Mouse (Mus musculus) limb, embryonic 12.5 days (tissue): Measurements from ENCODE around the gene Tnfrsf18. TPM values are rescaled to one million over a fixed set of nuclear protein-coding genes. Genes with fewer than 3 reads are reported as not detected.
A peak's percentile ranks its signal among the peaks of the same experiment; 100 is the strongest.

Experiments
- ATAC-seq: fragments of 200-750 bp; cut with Nextera tagmentation; 2 replicates; pipeline ENCODE4 v1.8.0; 2017; ENCODE audit warnings: low read depth, moderate TSS enrichment; ENCODE audit not compliant: insufficient number of reproducible peaks, insufficient read depth, low FRiP score, low TSS enrichment
- H3K27ac ChIP-seq: fragments of 300-500 bp; sonication (generic); 2 replicates; pipeline ENCODE4 v1.5.1; 2016; ENCODE audit warnings: mild to moderate bottlenecking, moderate library complexity
- H3K27me3 ChIP-seq: fragments of 300-500 bp; sonication (generic); 2 replicates; pipeline ENCODE4 v1.6.1; 2016; ENCODE audit warnings: mild to moderate bottlenecking, moderate library complexity
- H3K36me3 ChIP-seq: fragments of 300-500 bp; sonication (generic); 2 replicates; pipeline ENCODE4 v1.6.1; 2016; ENCODE audit warnings: mild to moderate bottlenecking, moderate library complexity
- H3K4me1 ChIP-seq: fragments of 300-500 bp; sonication (generic); replicated peaks from 2 replicates; pipeline ENCODE4 v1.6.1; 2016
- H3K4me2 ChIP-seq: fragments of 300-500 bp; sonication (generic); 2 replicates; pipeline ENCODE4 v1.6.1; 2016; ENCODE audit warnings: mild to moderate bottlenecking, moderate library complexity
- H3K4me3 ChIP-seq: fragments of 300-500 bp; sonication (generic); replicated peaks from 2 replicates; pipeline ENCODE4 v1.5.1; 2016; ENCODE audit warnings: mild to moderate bottlenecking
- H3K9ac ChIP-seq: fragments of 300-500 bp; sonication (generic); replicated peaks from 2 replicates; pipeline ENCODE4 v1.6.1; 2016; ENCODE audit warnings: mild to moderate bottlenecking, moderate library complexity
- H3K9me3 ChIP-seq: fragments of 300-500 bp; sonication (generic); 2 replicates; pipeline ENCODE4 v1.6.1; 2016; ENCODE audit warnings: mild to moderate bottlenecking, moderate library complexity
- whole genome bisulfite sequencing: fragments of 180-500 bp; shearing (Covaris S2); methylation state at CpG from one replicate; pipeline ENCODE4 v1.1.7; 2016; 5-methylcytosine and 5-hydroxymethylcytosine counted together
- polyA plus RNA-seq: library from polyadenylated mRNA; unstranded; fragments of >200 nt; fragmentation: Nextera tagmentation; extraction: Ambion mirVana; gene quantifications from 2 replicates; pipeline ENCODE4 v1.2.1, GENCODE M21; 2016

Gene Tnfrsf18
- 1.8 and 1.9 TPM in 2 replicates for polyA plus RNA-seq

DNA sequence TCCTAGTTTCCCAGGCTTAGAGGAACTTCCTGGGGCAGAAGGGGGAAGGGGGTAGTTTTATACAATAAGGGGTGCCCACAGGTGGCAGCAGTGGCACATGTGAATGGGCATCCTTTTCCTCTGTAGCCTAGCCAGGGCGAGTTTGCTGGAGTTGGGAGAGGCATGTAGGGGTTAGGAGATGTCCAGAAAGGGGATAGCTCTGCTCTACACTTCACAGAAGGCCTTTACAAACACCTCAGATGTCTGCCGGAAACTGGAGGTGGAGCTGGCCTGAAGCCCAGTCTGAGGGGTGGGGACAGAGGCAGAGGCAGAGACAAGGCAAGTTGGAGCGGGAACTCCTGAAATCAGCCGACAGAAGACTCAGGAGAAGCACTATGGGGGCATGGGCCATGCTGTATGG, at the start of gene Tnfrsf18:
Gene Tnfrsf18, plus strand, starts transcription at position 152 of the 400 bp plus-strand sequence.
- Histone ChIP-seq H3K9me3 (no peaks in the 10 kb centered on the region), H3K27me3 (no peaks in the 10 kb centered on the region), H3K4me1 (peaks cover 9% of the 10 kb centered on the region), H3K9ac (no peak within 1 kb of the TSS), H3K36me3 (peaks cover 41% of the 10 kb centered on the region), H3K4me3 (no peak within 1 kb of the TSS), H3K27ac (no peak within 1 kb of the TSS), H3K4me2 (no peak within 1 kb of the TSS)
- WGBS, result 55% methylated on average over 4 of the region's 4 CpGs
- ATAC-seq, result no peak

DNA sequence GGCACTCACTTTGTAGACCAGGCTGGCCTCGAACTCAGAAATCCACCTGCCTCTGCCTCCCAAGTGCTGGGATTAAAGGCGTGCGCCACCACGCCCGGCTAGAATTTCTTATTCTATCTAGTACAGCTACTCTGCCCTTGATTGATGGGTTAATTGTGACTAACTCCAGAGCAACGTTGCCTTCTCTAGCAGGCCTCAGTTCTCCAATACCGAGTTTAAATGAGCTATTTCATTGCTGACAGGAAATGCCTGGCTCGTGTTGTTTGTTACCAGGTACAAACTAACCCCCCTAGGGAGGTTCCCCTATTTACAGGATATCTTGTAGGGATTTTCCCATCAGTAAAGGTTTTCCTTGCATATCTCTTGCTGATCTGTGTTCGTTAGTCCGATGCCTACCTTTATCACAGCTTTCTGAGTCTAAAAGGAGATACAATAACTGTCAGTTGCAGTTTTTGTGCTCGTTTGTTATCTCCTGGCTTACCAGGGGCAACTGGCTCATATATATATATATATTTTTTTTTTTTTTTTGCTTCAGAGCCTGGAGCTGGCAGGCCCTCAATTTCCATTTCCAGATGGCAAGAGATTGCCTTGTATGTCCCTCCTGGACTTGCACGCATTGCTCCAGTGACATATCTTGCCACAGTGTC, 44.4 kb upstream of the Tnfrsf18 start:
- Histone ChIP-seq H3K4me2 (no peak overlapping the region), H3K9ac (no peak overlapping the region), H3K4me3 (no peak overlapping the region), H3K9me3 (no peaks in the 10 kb centered on the region), H3K27me3 (no peaks in the 10 kb centered on the region), H3K27ac (no peak overlapping the region), H3K36me3 (no peaks in the 10 kb centered on the region), H3K4me1 (no peaks in the 10 kb centered on the region)
- WGBS, result 72% methylated on average over 12 of the region's 12 CpGs
- ATAC-seq, result no peak

DNA sequence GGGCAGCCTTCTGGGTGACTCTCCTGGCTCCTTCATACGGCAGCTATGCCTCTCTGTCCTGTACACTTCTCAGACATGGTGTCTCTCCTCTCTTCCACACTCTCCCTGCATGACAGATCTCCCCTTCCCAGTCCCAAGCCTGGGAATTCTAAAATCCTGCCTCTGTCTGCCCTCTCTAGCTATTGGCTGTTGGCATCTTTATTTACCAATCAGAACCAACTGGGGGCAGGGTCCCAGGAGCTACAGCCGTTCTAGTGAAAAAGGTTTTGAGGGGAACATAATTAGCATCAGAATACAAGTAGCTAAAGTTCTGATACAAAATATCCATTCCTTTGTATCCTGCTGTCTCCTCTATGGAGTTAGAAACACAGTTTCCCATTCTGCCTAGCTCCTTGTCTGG, 42.2 kb upstream of the Tnfrsf18 start:
- Histone ChIP-seq H3K27me3 (no peaks in the 10 kb centered on the region), H3K36me3 (no peaks in the 10 kb centered on the region), H3K4me3 (no peak overlapping the region), H3K4me1 (no peaks in the 10 kb centered on the region), H3K9me3 (no peaks in the 10 kb centered on the region), H3K9ac (no peak overlapping the region), H3K27ac (no peak overlapping the region), H3K4me2 (no peak overlapping the region)
- WGBS, result 18% methylated on average over 2 of the region's 2 CpGs
- ATAC-seq, result no peak

- peak overlapping the region; percentile 94 for H3K4me2 ChIP-seq
- no peaks in the 10 kb centered on the region for H3K27me3 ChIP-seq
- 88% methylated on average over 22 of the region's 22 CpGs for WGBS
- H3K4me3 ChIP-seq, result peak overlapping the region; percentile 83
- H3K9me3 ChIP-seq, result no peaks in the 10 kb centered on the region
- ATAC-seq, result no peak; the same call in 1 of the 2 replicates
- no peak overlapping the region for H3K27ac ChIP-seq
- H3K4me1 ChIP-seq, result peaks cover 19% of the 10 kb centered on the region
- peaks cover 10% of the 10 kb centered on the region for H3K36me3 ChIP-seq
- peak overlapping the region; percentile 57 for H3K9ac ChIP-seq
These were observed 34.6 kb upstream of the Tnfrsf18 start for GRCm38 (mm10) chr4:155991211-155991907.

- peak; percentile 13; the same call in 1 of the 2 replicates for ATAC-seq
- H3K27ac ChIP-seq, result peak overlapping the region; percentile 96
- no peaks in the 10 kb centered on the region for H3K27me3 ChIP-seq
- H3K9ac ChIP-seq, result peak overlapping the region; percentile 57
- peaks cover 15% of the 10 kb centered on the region for H3K36me3 ChIP-seq
- 28% methylated on average over 37 of the region's 37 CpGs for WGBS
- peak overlapping the region; percentile 94 for H3K4me2 ChIP-seq
- H3K9me3 ChIP-seq, result no peaks in the 10 kb centered on the region
- peak overlapping the region; percentile 83 for H3K4me3 ChIP-seq
- H3K4me1 ChIP-seq, result peaks cover 19% of the 10 kb centered on the region
These were observed 34.1 kb upstream of the Tnfrsf18 start for GRCm38 (mm10) chr4:155991908-155992230.

GRCm38 (mm10) chr4:155992241-155992905, 33.6 kb upstream of the Tnfrsf18 start, which contains the start of the genes B3galt6 and Sdf4:
Gene B3galt6 (minus strand): TSS chr4:155992649.
Gene Sdf4 (plus strand): TSS chr4:155992872.
- Histone ChIP-seq H3K4me1 (peaks cover 19% of the 10 kb centered on the region), H3K36me3 (peaks cover 20% of the 10 kb centered on the region), H3K9me3 (no peaks in the 10 kb centered on the region), H3K27ac (peak within 1 kb of the TSS; percentile 96), H3K27me3 (no peaks in the 10 kb centered on the region), H3K4me3 (peak within 1 kb of the TSS; percentile 83), H3K4me2 (peak within 1 kb of the TSS; percentile 94), H3K9ac (peak within 1 kb of the TSS; percentile 83)
- WGBS, result under 1% methylated on average over 99 of the region's 99 CpGs
- ATAC-seq, result peak; percentile 76

DNA sequence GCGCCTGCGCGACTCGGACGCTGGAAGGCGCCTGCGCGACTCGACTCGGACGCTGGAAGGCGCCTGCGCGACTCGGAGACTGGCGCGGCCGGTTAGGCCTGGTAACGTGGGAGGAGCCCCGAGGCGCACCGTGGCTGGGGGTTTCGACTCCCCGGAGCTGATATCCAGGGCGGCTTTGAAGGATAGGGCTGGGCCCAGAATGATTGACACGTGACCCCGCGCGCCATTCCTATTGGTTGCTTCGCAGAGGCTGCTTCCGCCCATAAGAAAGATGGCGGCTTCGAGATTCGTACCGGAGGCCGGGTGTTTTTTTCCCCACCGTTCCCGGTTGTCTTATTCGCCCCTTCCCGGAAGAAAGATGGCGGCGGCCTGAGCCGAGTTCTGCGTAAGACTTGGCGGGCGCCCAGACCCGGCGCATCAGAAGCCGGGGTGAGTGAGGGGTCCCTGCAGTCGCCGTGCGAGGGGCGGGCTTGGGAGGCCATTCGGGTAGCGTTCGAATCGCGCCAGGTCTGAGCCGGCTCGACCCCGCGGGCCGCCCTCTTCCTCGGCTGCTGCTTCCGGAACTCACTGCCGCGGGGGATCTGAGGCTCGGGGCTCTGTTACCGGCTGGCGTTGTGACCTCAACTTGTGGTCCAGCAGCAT, 32.9 kb upstream of the Tnfrsf18 start:
- under 1% methylated on average over 70 of the region's 70 CpGs for WGBS
- no peaks in the 10 kb centered on the region for H3K9me3 ChIP-seq
- H3K36me3 ChIP-seq, result peaks cover 27% of the 10 kb centered on the region
- peak overlapping the region; percentile 83 for H3K4me3 ChIP-seq
- H3K4me2 ChIP-seq, result peak overlapping the region; percentile 94
- peaks cover 19% of the 10 kb centered on the region for H3K4me1 ChIP-seq
- ATAC-seq, result peak; percentile 88
- H3K27ac ChIP-seq, result peak overlapping the region; percentile 94
- peak overlapping the region; percentile 83 for H3K9ac ChIP-seq
- H3K27me3 ChIP-seq, result no peaks in the 10 kb centered on the region

DNA sequence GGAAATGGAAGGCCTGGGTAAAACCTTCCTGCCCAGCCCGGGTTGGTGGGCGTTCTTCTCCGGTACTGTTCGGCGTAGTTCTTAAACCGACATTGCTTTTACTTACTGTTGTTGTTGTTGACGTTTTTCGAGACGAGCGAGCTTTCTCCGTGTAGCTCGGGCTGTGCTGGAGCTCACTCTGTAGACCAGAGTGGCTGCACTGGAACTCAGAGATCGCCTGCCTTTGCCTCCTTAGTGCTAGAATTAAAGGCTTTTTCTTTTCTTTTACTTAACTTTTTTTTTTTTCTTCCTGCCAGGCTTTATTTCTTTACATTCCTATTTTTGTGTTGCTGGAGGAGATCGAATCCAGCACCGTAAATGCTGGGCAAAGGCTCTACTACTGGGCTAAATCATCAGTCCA, 32.4 kb upstream of the Tnfrsf18 start:
- Histone ChIP-seq H3K4me1 (peaks cover 19% of the 10 kb centered on the region), H3K9ac (peak overlapping the region; percentile 83), H3K4me2 (peak overlapping the region; percentile 65), H3K9me3 (no peaks in the 10 kb centered on the region), H3K4me3 (peak overlapping the region; percentile 83), H3K27ac (peak overlapping the region; percentile 94), H3K36me3 (peaks cover 32% of the 10 kb centered on the region), H3K27me3 (no peaks in the 10 kb centered on the region)
- ATAC-seq, result no peak
- 6% methylated on average over 15 of the region's 15 CpGs for WGBS

DNA sequence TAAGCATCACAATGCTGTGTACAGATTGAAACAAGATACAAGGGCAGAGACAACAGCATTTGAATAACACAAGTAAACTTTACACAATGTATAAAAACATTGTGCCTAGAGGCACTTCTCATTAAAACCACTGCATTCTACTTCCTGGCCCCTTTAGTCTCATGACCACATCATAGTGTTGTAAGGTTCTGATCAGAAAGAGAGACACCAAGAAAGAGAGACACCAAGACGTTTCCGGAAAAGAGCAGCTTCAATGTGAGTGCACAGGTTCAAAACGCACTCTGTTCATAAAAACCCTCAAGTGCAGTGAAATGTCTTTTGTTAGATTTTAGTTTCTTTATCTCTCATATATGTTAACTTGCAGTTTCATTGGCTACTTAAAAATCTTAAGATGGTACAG, 21.9 kb upstream of the Tnfrsf18 start:
- no peak for ATAC-seq
- Histone ChIP-seq H3K36me3 (peaks cover 93% of the 10 kb centered on the region), H3K27ac (no peak overlapping the region), H3K9ac (no peak overlapping the region), H3K27me3 (no peaks in the 10 kb centered on the region), H3K4me3 (no peak overlapping the region), H3K9me3 (no peaks in the 10 kb centered on the region), H3K4me2 (no peak overlapping the region), H3K4me1 (no peaks in the 10 kb centered on the region)
- WGBS, result 89% methylated on average over 3 of the region's 3 CpGs

GRCm38 (mm10) chr4:156008369-156008768, 17.6 kb upstream of the Tnfrsf18 start:
- WGBS, result 94% methylated on average over 4 of the region's 4 CpGs
- ATAC-seq, result no peak
- H3K4me1 ChIP-seq, result no peaks in the 10 kb centered on the region
- no peak overlapping the region for H3K27ac ChIP-seq
- H3K36me3 ChIP-seq, result peaks cover 95% of the 10 kb centered on the region
- no peak overlapping the region for H3K9ac ChIP-seq
- no peaks in the 10 kb centered on the region for H3K9me3 ChIP-seq
- no peak overlapping the region for H3K4me3 ChIP-seq
- no peaks in the 10 kb centered on the region for H3K27me3 ChIP-seq
- H3K4me2 ChIP-seq, result no peak overlapping the region

DNA sequence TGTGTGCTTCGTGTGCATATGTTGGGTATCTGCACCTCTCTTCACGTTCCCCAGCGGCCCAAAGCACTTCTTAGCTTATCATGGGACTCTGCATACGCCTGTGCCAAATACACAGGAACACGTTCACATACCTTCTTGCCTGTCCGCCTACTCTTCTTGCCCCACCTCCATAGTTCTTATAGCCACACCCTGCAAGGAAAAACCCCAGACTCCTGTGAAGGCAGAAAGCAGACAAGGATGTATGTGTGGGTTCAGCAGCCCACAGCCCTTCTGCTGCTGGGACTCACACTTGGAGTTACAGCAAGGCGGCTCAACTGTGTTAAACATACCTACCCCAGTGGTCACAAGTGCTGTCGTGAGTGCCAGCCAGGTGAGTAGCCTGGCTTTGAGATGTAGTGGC, 12.3 kb upstream of the Tnfrsf18 start, which contains the start of gene Tnfrsf4:
Gene Tnfrsf4, plus strand, starts transcription at position 207 of the 400 bp plus-strand sequence.
- Histone ChIP-seq H3K36me3 (peaks cover 77% of the 10 kb centered on the region), H3K9ac (no peak within 1 kb of the TSS), H3K4me3 (no peak within 1 kb of the TSS), H3K4me1 (no peaks in the 10 kb centered on the region), H3K27me3 (no peaks in the 10 kb centered on the region), H3K9me3 (no peaks in the 10 kb centered on the region), H3K4me2 (no peak within 1 kb of the TSS), H3K27ac (no peak within 1 kb of the TSS)
- no peak for ATAC-seq
- WGBS, result 86% methylated on average over 8 of the region's 8 CpGs
